Mouse (Mus musculus) embryonic facial prominence, embryonic 10.5 days (tissue): ENCODE data around the gene Orm1. TPM values are rescaled to one million over a fixed set of nuclear protein-coding genes. Genes with fewer than 3 reads are reported as not detected.
"Not testable (repeated sequence)": the region's sequence is repeated elsewhere in the genome, so short reads cannot be mapped to it uniquely, and the experiment has no call there.

Source experiments
- DNase-seq: peaks from one replicate; pipeline ENCODE4 v3.0.0-alpha.2; 2017; ENCODE audit warnings: low spot score
- H3K27ac ChIP-seq: fragments of 300-500 bp; sonication (generic); replicated peaks from 2 replicates; pipeline ENCODE4 v1.5.1; 2016; ENCODE audit warnings: mild to moderate bottlenecking
- H3K27me3 ChIP-seq: fragments of 300-500 bp; sonication (generic); replicated peaks from 2 replicates; pipeline ENCODE4 v1.6.1; 2016; ENCODE audit warnings: low read depth, mild to moderate bottlenecking; ENCODE audit not compliant: poor library complexity, severe bottlenecking
- H3K36me3 ChIP-seq: fragments of 300-500 bp; sonication (generic); replicated peaks from 2 replicates; pipeline ENCODE4 v1.6.1; 2016; ENCODE audit warnings: mild to moderate bottlenecking, moderate library complexity
- H3K4me1 ChIP-seq: fragments of 300-500 bp; sonication (generic); 2 replicates; pipeline ENCODE4 v1.6.1; 2016
- H3K4me3 ChIP-seq: fragments of 300-500 bp; sonication (generic); 2 replicates; pipeline ENCODE4 v1.5.1; 2016; ENCODE audit warnings: mild to moderate bottlenecking, moderate library complexity
- H3K9me3 ChIP-seq: fragments of 300-500 bp; sonication (generic); 2 replicates; pipeline ENCODE4 v1.6.1; 2016; ENCODE audit warnings: mild to moderate bottlenecking
- WGBS: fragments of 180-500 bp; shearing (Covaris S2); methylation state at CpG from one replicate; pipeline ENCODE4 v1.1.7; 2016; 5-methylcytosine and 5-hydroxymethylcytosine counted together
- polyA plus RNA-seq: library from polyadenylated mRNA; unstranded; fragments of >200 nt; fragmentation: Nextera tagmentation; extraction: Ambion mirVana; gene quantifications from 2 replicates; pipeline ENCODE4 v1.2.1, GENCODE M21; 2016

The Orm1 gene
- polyA plus RNA-seq, 1 experiment from 2014 or later = not detected

DNA sequence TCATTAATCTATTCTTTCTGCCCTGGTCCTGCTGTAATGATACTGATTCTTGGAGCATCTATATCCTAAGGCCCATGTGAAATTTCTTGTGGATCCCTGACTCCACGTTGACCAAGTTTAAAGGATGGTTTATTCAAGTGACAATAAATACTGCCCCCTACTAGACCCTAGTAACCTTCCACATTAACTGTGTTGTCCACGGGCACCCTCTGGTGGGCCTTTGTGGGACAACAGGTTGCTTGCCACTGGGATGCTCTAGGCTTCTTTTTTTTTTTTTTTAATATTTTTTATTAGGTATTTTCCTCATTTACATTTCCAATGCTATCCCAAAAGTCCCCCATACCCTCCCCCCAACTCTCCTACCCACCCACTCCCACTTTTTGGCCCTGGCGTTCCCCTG, 24.8 kb upstream of the Orm1 start:
- H3K36me3 ChIP-seq = peaks cover 49% of the 10 kb centered on the region
- not testable (repeated sequence) for H3K27me3 ChIP-seq, H3K9me3 ChIP-seq, H3K4me3 ChIP-seq, H3K27ac ChIP-seq, H3K4me1 ChIP-seq
- WGBS = 33% methylated on average over 3 of the region's 3 CpGs
- peak; percentile 70 for DNase-seq

DNA sequence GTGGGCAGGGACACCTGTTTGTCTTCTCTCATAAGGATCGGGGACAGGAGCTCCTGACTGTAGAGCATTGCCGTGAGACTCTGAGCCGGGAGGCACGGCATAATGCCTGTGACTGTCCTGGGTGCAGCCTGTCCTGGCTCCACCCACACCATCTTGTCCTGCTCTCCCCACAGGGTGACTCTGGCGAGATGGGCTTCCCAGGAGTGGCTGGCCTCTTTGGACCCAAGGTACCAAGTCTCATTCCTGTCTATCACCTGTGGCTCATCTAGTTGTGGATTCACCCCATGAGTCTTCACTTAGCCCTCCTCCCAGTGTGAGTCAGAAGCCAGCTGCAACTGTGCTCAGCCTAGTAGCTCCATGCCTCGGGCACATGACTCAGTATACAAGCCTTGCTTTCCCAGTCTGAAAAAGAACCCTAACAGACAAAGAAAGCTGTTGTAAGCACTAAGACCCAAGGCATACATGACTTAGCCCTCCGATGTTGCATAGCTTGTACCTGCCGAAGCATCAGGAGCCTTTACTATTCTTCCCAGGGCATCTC, 21.0 kb upstream of the Orm1 start:
- no peaks in the 10 kb centered on the region for H3K4me1 ChIP-seq
- peaks cover 50% of the 10 kb centered on the region for H3K36me3 ChIP-seq
- no peaks in the 10 kb centered on the region for H3K9me3 ChIP-seq
- H3K27me3 ChIP-seq = no peaks in the 10 kb centered on the region
- no peak overlapping the region for H3K4me3 ChIP-seq
- WGBS = 77% methylated on average over 8 of the region's 8 CpGs
- DNase-seq = no peak
- H3K27ac ChIP-seq = no peak overlapping the region

DNA sequence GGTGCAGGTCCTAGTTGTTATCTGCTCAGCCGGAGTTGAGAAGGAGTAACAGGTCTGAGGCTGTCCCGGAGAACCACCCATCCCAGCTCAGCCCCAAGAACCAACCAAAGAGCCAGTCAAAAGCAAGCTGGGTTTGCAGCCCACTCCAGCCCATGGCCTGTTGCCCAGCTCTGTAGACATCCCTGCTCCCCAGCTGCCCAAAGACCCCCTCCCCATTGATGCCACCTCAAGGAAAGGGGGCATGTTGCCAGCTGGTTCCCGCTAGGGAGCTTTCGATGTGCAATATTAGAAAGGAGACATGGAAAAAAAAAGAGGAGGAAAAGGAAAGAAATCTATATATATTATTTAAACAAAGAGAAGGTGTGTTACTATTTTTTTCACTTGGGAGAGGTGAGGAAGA, 11.0 kb upstream of the Orm1 start:
- Histone ChIP-seq H3K4me3 (no peak overlapping the region), H3K27ac (no peak overlapping the region), H3K9me3 (no peaks in the 10 kb centered on the region), H3K27me3 (no peaks in the 10 kb centered on the region), H3K36me3 (peaks cover 34% of the 10 kb centered on the region), H3K4me1 (peaks cover 7% of the 10 kb centered on the region)
- 94% methylated on average over 4 of the region's 4 CpGs for WGBS
- no peak for DNase-seq

DNA sequence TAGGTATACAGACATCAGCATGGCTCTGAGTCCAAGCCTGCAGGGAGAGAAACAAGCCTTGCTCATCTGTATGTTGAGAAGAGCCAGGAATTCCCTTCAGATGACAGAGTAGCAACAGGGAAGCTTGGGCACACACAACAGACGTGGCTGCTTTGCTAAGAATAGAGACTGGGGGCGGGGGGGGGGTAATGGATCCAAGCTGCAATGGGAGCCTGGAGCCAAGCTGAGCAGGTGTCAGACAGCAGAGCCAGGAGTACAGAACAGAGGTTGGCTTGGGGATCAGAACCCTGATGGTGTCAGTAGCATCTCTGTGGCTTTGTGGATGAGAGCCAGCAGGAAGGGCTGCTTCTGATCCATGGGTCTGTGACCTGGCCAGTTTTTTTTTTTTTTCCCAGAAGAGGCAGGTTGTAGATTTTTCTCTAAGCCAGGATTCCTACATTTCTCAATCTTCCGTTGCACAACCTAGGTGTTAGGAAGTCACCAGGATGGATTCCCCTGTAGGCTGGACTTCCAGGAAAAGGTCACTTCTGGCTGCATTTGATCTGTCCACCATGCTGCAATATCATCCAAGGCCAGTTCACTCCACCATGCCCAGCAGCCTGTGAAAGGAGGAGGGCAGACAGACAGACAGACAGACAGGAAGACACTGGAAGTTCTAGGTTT, 5.8 kb upstream of the Orm1 start:
- DNase-seq = no peak
- H3K27ac ChIP-seq = no peak overlapping the region
- no peak overlapping the region for H3K4me3 ChIP-seq
- WGBS = 68% methylated on average over 3 of the region's 3 CpGs
- no peaks in the 10 kb centered on the region for H3K27me3 ChIP-seq
- H3K9me3 ChIP-seq = no peaks in the 10 kb centered on the region
- H3K36me3 ChIP-seq = no peaks in the 10 kb centered on the region
- no peaks in the 10 kb centered on the region for H3K4me1 ChIP-seq

DNA sequence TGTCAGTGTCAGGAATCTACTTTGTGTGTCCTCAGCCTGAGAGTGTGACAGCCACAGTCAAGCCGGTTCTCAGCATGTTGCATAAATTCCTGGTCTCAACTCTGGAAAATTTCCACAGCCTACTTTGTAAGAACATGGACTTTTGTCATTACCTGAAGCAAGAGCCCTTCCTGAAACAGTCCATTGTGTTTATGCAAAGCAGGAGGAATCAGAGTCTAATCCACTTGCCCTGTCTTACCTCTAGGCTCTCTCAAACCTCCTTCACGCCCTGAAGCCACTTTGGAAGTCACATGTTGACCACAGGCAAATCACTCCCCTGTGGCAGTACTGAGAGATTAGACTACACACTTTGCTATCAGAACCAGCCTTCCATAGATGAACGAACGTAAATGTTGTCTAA, 1.9 kb upstream of the Orm1 start:
- Histone ChIP-seq H3K27ac (no peak overlapping the region), H3K9me3 (no peaks in the 10 kb centered on the region), H3K36me3 (no peaks in the 10 kb centered on the region), H3K27me3 (no peaks in the 10 kb centered on the region), H3K4me3 (no peak overlapping the region), H3K4me1 (no peaks in the 10 kb centered on the region)
- DNase-seq = no peak
- WGBS = 70% methylated on average over 4 of the region's 4 CpGs

DNA sequence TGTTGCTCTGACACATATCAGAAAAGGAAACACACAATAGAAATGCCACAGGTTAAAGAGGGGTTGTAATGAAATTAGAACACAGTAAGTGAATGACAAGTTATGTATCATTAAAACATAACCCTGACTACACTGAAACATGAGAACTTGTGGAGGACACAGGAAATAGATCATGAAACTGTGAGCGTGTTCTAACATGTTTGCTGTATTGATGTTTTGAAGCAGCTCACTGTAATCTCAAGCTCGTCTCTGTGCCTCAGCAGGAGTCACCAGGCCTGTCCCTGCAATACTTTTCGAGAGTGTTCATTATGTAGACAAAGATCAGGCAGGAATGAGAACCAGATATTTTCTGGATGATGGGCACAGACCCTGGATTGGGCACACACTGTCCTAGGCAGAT, 752 bp upstream of the Orm1 start:
- Histone ChIP-seq H3K4me1 (no peaks in the 10 kb centered on the region), H3K36me3 (no peaks in the 10 kb centered on the region), H3K27me3 (no peaks in the 10 kb centered on the region), H3K4me3 (no peak overlapping the region), H3K27ac (no peak overlapping the region), H3K9me3 (no peaks in the 10 kb centered on the region)
- WGBS = 75% methylated on average over 3 of the region's 3 CpGs
- no peak for DNase-seq

DNA sequence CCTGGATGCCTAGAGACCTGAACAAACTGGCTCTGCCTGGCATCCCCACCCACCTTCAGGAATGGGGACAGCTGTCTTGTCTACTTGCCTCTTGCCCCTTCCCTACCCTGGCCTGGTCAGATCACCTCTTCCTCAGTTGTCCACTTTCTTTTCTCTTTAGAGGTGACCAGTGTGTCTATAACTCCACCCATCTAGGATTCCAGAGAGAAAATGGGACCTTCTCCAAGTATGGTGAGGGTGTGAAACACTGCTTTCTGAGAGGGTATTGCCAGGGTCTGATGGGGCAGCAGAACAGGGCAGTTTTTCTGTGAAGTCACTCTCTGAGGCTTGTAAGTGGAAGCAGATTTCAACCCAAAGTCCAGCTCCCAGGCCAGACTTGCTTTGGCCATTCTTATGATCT, 901 bp downstream of the Orm1 start:
- DNase-seq = no peak
- no peaks in the 10 kb centered on the region for H3K4me1 ChIP-seq
- H3K27ac ChIP-seq = no peak overlapping the region
- no peaks in the 10 kb centered on the region for H3K36me3 ChIP-seq
- H3K9me3 ChIP-seq = no peaks in the 10 kb centered on the region
- no peaks in the 10 kb centered on the region for H3K27me3 ChIP-seq
- no peak overlapping the region for H3K4me3 ChIP-seq

DNA sequence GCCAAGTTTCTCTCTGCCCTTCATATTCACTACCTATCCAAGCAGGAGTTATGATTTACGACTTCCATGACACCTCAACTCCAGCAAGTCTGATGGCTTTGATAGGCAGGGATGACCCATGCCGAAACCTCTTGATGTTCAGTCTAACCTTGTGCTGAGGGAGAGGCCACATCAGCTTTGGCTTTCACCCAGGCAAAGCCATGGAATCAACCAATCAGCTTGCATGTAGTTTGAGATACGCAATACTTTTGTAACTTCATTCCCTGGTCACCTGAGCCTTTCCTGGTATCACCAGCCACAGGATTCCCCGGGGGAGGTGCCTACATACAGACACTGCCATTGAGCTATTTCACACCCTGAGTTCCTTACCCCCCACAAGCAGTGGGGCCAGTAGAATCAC, 2.3 kb downstream of the Orm1 start:
- WGBS = 90% methylated on average over 4 of the region's 4 CpGs
- H3K9me3 ChIP-seq = no peaks in the 10 kb centered on the region

DNA sequence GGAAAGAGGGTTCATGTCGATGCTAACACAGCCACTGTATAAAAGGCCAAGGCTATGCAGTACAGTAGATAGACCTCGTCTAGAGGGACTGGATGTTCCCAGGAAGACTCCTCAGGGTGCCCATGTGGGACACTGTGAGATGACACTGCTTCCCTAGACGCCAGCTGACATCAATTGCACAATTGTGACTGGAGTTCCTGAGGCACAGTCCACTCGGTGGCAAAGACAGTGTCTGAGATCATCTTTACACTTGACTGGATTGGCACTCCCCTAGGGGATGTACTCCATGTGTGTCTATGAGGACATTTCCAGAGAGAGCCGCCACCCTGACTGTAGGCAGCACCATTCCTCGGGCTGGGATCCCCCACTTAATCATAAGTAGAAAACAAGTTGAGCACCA, 4.2 kb downstream of the Orm1 start:
- H3K27ac ChIP-seq = no peak overlapping the region
- no peaks in the 10 kb centered on the region for H3K4me1 ChIP-seq
- DNase-seq = no peak
- H3K36me3 ChIP-seq = no peaks in the 10 kb centered on the region
- no peaks in the 10 kb centered on the region for H3K9me3 ChIP-seq
- H3K27me3 ChIP-seq = no peaks in the 10 kb centered on the region
- 74% methylated on average over 6 of the region's 6 CpGs for WGBS
- H3K4me3 ChIP-seq = no peak overlapping the region

More for the DNA sequence above, 2.3 kb downstream of the Orm1 start:
- no peak for DNase-seq
- no peaks in the 10 kb centered on the region for H3K4me1 ChIP-seq
- no peak overlapping the region for H3K27ac ChIP-seq
- H3K27me3 ChIP-seq = no peaks in the 10 kb centered on the region
- H3K4me3 ChIP-seq = no peak overlapping the region
- H3K36me3 ChIP-seq = no peaks in the 10 kb centered on the region

DNA sequence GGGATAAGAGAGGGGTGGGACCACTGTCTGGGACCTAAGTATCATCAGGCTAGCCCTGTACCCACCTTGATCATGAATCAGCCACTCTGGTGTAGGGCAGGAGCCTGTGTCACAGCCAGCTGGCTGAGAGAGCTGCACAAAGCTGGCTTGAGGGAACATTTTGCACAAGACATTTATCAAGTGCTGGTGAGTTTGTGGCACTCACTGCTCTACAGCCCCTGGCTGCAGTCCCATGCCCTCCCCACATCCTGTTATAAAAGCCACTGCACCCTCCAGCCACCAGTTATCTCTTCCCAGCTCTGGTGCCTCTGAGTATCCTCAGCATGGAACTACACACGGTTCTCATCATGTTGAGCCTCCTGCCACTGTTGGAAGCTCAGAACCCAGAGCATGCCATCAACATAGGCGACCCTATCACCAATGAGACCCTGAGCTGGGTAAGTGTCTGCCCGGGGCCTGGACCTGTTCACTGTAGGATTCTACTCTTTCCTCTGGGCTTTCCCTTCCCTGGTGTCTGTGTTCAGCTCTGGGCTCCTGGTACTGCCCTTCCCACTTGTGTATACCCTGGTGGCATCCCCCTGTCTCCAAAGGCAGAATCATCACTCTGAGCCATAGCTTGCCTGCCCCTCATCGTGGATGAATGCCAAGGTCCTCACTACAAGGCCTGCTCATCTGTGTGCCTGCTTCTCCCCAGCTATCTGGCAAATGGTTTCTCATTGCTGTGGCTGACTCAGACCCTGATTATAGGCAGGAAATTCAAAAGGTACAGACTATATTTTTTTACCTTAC, 11.7 kb downstream of the Orm1 start, which contains the start of gene Orm3:
Gene Orm3, plus strand, starts transcription at position 286 of the 789 bp plus-strand sequence.
- no peaks in the 10 kb centered on the region; the same call in 1 of the 2 replicates for H3K4me1 ChIP-seq
- no peak for DNase-seq
- WGBS = 83% methylated on average over 4 of the region's 4 CpGs
- no peak within 1 kb of the TSS for H3K4me3 ChIP-seq
- no peaks in the 10 kb centered on the region for H3K9me3 ChIP-seq
- no peaks in the 10 kb centered on the region for H3K27me3 ChIP-seq
- no peaks in the 10 kb centered on the region for H3K36me3 ChIP-seq
- no peak within 1 kb of the TSS for H3K27ac ChIP-seq

DNA sequence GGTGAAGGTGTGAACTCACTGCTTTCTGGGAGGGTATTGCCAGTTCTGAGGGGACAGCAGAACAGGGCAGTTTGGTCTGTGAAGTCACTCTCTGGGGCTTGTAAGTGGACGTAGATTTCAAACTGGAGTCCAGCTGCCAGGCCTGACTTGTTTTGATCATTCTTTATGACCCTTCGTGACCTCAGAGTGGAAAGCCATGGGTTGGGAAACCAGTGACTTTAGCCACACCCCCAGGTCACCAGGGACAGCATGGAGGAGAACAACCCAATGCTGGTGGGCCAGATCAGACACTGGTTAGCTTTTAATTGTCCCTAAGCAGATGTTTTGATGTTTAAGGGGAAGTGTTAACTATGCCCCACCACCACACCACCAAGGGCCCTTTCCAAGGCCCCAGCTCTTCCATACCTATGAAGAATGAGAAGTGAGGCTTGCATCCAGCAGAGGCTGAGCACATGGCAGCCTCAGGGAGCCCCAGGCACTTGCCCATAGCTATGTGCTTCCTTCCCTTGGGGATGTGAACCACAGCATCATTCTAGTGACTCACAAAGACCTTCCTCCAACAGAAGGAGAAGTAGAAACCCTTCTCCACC, 12.7 kb downstream of the Orm1 start:
- Histone ChIP-seq H3K27me3 (no peaks in the 10 kb centered on the region), H3K4me1 (no peaks in the 10 kb centered on the region; the same call in 1 of the 2 replicates), H3K36me3 (no peaks in the 10 kb centered on the region), H3K4me3 (no peak overlapping the region), H3K9me3 (no peaks in the 10 kb centered on the region), H3K27ac (no peak overlapping the region)
- WGBS = 51% methylated on average over 2 of the region's 2 CpGs
- no peak for DNase-seq

DNA sequence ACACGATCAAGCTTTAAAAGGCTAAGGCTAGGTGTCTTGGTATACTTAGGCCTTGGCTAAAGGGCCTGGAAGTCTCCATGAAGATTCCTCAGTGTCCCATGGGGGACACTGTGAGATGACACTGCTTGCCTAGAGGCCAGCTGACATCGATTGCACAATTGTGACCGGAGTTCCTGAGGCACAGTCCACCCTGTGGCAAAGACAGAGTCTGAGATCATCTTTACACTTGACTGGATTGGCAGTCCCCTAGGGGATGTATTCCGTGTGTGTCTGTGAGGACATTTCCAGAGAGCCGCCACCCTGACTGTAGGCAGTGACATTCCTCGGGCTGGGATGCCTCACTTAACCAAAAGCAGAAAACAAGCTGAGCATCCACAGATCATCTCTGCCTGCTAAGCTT, 15.5 kb downstream of the Orm1 start:
- H3K4me1 ChIP-seq = no peaks in the 10 kb centered on the region; the same call in 1 of the 2 replicates
- H3K27ac ChIP-seq = no peak overlapping the region
- H3K27me3 ChIP-seq = no peaks in the 10 kb centered on the region
- WGBS = 74% methylated on average over 6 of the region's 6 CpGs
- DNase-seq = no peak
- no peaks in the 10 kb centered on the region for H3K36me3 ChIP-seq
- H3K9me3 ChIP-seq = no peaks in the 10 kb centered on the region
- no peak overlapping the region for H3K4me3 ChIP-seq
